Mouse (Mus musculus) MEL (cell line): ENCODE measurements around the gene Elfn1.

Experiments
- CTCF ChIP-seq, 3 experiments: IDR thresholded peaks in 2 of 3; conservative IDR thresholded peaks in 1 of 3; 2 replicates each; pipeline ENCODE4 v1.5.1; 2011 to 2012; ENCODE audit warnings: low read length in 3 of 3, low read depth in 2 of 3, mild to moderate bottlenecking in 2 of 3, improper control_type of control experiment in 1 of 3, inconsistent platforms in 1 of 3, mixed read lengths in 1 of 3, moderate library complexity in 1 of 3; ENCODE audit not compliant: control insufficient read depth in 1 of 3, insufficient read depth in 1 of 3, poor library complexity in 1 of 3, severe bottlenecking in 1 of 3
- ELF1 ChIP-seq: IDR thresholded peaks from 2 replicates; pipeline ENCODE4 v1.6.1; 2014; ENCODE audit warnings: low read depth, mild to moderate bottlenecking, inconsistent platforms, low read length, improper control_type of control experiment, moderate library complexity
- POLR2A ChIP-seq, 2 experiments: IDR thresholded peaks; 2 replicates each; pipeline ENCODE4 v1.6.1; 2011 to 2012; ENCODE audit warnings: low read length in 2 of 2, mild to moderate bottlenecking in 2 of 2, control low read depth in 1 of 2, improper control_type of control experiment in 1 of 2, low read depth in 1 of 2, moderate library complexity in 1 of 2; ENCODE audit not compliant: control insufficient read depth in 1 of 2, insufficient read depth in 1 of 2, poor library complexity in 1 of 2
- POLR2AphosphoS2 ChIP-seq: IDR thresholded peaks from 2 replicates; pipeline ENCODE4 v1.6.1; 2011; ENCODE audit warnings: low read length, improper control_type of control experiment
- POLR2AphosphoS5 ChIP-seq: IDR thresholded peaks from 2 replicates; pipeline ENCODE4 v1.6.1; 2012; ENCODE audit warnings: low read depth, borderline replicate concordance, mild to moderate bottlenecking, inconsistent platforms, low read length, moderate library complexity, mixed read lengths

DNA sequence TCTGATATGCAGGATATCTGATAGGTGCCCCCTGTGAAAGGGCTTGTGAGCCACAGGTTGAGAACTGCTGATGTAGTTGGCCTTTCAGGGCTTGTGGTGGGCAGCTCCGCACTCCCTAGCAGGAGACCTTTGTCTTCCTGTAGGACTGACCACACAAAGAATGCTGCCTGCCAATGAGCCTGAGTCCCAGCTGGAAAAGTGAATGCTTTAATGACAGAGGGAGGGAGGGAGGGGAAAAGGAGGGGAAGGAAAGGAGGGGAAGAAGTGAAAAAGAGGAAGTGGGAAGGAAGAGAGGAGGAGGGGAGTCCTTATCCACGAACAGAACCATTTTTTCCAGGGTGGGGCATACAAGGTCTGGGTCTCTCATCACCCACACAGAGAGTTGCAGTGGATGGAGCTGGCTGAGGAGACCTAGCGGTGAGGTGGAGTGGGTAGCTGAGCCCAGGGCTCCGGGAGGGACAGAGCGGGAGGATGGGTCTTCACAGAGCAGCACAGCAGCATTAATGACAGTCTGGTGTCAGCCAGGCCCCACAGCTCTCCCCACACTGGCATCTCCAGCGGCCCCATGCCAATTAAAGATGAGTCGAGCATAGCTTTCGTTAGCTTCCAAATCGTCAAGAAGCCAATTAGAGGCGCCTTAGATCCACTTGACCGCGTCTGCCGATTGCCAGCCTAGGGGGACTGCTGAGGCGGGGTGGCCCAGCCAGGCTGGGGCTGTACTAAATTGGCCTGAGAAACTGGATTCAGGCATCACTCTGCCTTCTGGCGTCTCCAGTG lies 47.2 kb upstream of the Elfn1 start:
- TF ChIP-seq POLR2AphosphoS5 (no peak), CTCF (IDR thresholded peaks at IDR 0.05 in 2 of 3, conservative IDR thresholded peaks at IDR 0.05 in 1 of 3; ENCODE audit: control insufficient read depth in 1 of 3, insufficient read depth in 1 of 3, low read depth in 2 of 3, low read length in 3 of 3, poor library complexity in 1 of 3, severe bottlenecking in 1 of 3) (no peak), POLR2A (IDR thresholded peaks at IDR 0.05; ENCODE audit: control insufficient read depth in 1 of 2, insufficient read depth in 1 of 2, low read depth in 1 of 2, low read length in 2 of 2, poor library complexity in 1 of 2) (no peak), POLR2AphosphoS2 (no peak), ELF1 (no peak)
